Mouse (Mus musculus): ENCODE measurements around the gene Zfp61. TPM values are rescaled to one million over a fixed set of nuclear protein-coding genes. Genes with fewer than 3 reads are reported as not detected.

Gene Zfp61
- polyA plus RNA-seq (2015; fragmentation: Nextera tagmentation; extraction: Ambion mirVana), result 39.6 and 49.2 TPM in 2 replicates

GRCm38 (mm10) chr7:24300771-24301282 lies at the start of gene Zfp61:
Gene Zfp61, minus strand, starts transcription at chr7:24301232.
- no peaks in the 10 kb centered on the region for H3K27me3 ChIP-seq
- peaks cover 39% of the 10 kb centered on the region for H3K36me3 ChIP-seq
- WGBS, result 2% methylated on average over 13 of the region's 13 CpGs
- peaks cover 24% of the 10 kb centered on the region for H3K4me1 ChIP-seq
- peak within 1 kb of the TSS; percentile 71 for H3K4me3 ChIP-seq
- 0 out of 2 replicates have a peak within 1 kb of the TSS, but pooled peaks have one; percentile 37 for H3K9ac ChIP-seq
- ATAC-seq (ENCODE audit: insufficient number of reproducible peaks, low FRiP score, low TSS enrichment, low read depth), result peak; percentile 66
- peak within 1 kb of the TSS; percentile 83 for H3K4me2 ChIP-seq
- peak within 1 kb of the TSS; percentile 97 for H3K27ac ChIP-seq
- no peaks in the 10 kb centered on the region for H3K9me3 ChIP-seq

GRCm38 (mm10) chr7:24348896-24349295 lies 47.9 kb upstream of the Zfp61 start, which contains the start of gene Lypd5:
Gene Lypd5, plus strand, starts transcription at chr7:24349196.
- ATAC-seq (ENCODE audit: insufficient number of reproducible peaks, low FRiP score, low TSS enrichment, low read depth), result no peak
- no peaks in the 10 kb centered on the region for H3K36me3 ChIP-seq
- no peaks in the 10 kb centered on the region for H3K9me3 ChIP-seq
- H3K27ac ChIP-seq, result no peak within 1 kb of the TSS
- 0 out of 2 replicates have a peak, but pooled peaks cover 9% of the 10 kb centered on the region for H3K27me3 ChIP-seq
- no peaks in the 10 kb centered on the region for H3K4me1 ChIP-seq
- no peak within 1 kb of the TSS for H3K4me2 ChIP-seq
- H3K9ac ChIP-seq, result no peak within 1 kb of the TSS
- H3K4me3 ChIP-seq, result no peak within 1 kb of the TSS
- 36% methylated on average over 6 of the region's 6 CpGs for WGBS

- 63% methylated on average over 5 of the region's 5 CpGs for WGBS
- Histone ChIP-seq H3K36me3 (no peaks in the 10 kb centered on the region), H3K9me3 (no peaks in the 10 kb centered on the region), H3K4me1 (no peaks in the 10 kb centered on the region), H3K9ac (no peak overlapping the region), H3K4me3 (no peak overlapping the region), H3K27ac (no peak overlapping the region), H3K27me3 (0 out of 2 replicates have a peak, but pooled peaks cover 4% of the 10 kb centered on the region), H3K4me2 (no peak overlapping the region)
- no peak for ATAC-seq (ENCODE audit: insufficient number of reproducible peaks, low FRiP score, low TSS enrichment, low read depth)
These were observed 45.4 kb upstream of the Zfp61 start for GRCm38 (mm10) chr7:24346444-24346843.

DNA sequence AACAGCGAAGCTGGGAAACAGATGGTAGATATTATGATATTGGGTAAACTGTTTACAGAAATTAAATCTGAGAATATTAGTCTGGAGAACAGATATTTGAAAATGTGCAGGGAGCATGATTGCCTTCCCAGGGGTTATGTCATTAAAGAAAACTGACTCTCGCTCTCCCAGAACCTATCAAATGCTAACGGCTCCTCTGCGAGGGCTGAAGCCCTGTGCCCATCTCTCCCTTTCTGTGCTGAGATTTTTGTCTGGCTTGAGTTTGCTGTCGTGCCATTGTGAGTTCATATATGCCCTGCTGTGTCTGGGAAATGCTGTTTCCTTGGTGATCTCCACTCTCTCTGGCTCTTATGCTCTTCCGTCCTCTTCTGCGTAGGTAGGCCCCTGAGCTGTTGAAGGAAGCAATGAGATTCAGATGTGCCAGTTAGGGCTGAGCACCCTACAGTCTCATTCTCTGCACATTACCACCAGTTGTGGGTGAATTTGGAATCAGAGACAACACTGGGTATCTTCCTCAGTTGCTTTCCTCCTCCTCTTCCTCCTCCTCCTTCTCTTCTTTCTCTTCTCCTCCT lies 42.8 kb upstream of the Zfp61 start:
- Histone ChIP-seq H3K27ac (no peak overlapping the region), H3K9me3 (no peaks in the 10 kb centered on the region), H3K4me2 (no peak overlapping the region), H3K36me3 (no peaks in the 10 kb centered on the region), H3K27me3 (no peaks in the 10 kb centered on the region), H3K4me3 (no peak overlapping the region), H3K9ac (no peak overlapping the region), H3K4me1 (no peaks in the 10 kb centered on the region)
- 73% methylated on average over 7 of the region's 7 CpGs for WGBS
- ATAC-seq (ENCODE audit: insufficient number of reproducible peaks, low FRiP score, low TSS enrichment, low read depth), result no peak

DNA sequence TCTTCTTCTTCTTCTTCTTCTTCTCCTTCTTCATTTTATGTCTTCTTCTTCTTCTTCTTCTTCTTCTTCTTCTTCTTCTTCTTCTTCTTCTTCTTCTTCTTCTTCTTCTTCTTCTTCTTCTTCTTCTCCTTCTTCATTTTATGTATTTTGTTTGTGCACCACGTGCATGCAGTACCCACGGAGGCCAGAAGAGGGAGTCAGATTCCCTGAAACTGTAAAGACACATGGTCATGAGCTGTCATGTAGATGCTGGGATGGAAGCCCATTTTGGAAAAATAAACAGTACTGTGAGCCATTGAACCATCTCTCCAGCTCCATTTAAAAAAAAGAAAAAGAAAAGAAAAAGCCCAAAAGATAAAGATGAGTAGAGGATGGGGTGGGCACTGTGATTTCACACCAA lies 37.2 kb upstream of the Zfp61 start:
- no peak overlapping the region for H3K4me3 ChIP-seq
- H3K27ac ChIP-seq, result no peak overlapping the region
- no peak for ATAC-seq (ENCODE audit: insufficient number of reproducible peaks, low FRiP score, low TSS enrichment, low read depth)
- no peak overlapping the region for H3K4me2 ChIP-seq
- WGBS, result 43% methylated on average over 2 of the region's 2 CpGs
- no peaks in the 10 kb centered on the region for H3K36me3 ChIP-seq
- no peaks in the 10 kb centered on the region for H3K4me1 ChIP-seq
- no peaks in the 10 kb centered on the region for H3K9me3 ChIP-seq
- no peak overlapping the region for H3K9ac ChIP-seq
- peaks cover 19% of the 10 kb centered on the region for H3K27me3 ChIP-seq

- Histone ChIP-seq H3K27ac (no peak overlapping the region), H3K4me3 (no peak overlapping the region), H3K27me3 (peaks cover 27% of the 10 kb centered on the region), H3K4me2 (no peak overlapping the region), H3K36me3 (no peaks in the 10 kb centered on the region), H3K9me3 (no peaks in the 10 kb centered on the region), H3K4me1 (no peaks in the 10 kb centered on the region), H3K9ac (no peak overlapping the region)
- no peak for ATAC-seq (ENCODE audit: insufficient number of reproducible peaks, low FRiP score, low TSS enrichment, low read depth)
- 10% methylated on average over 5 of the region's 5 CpGs for WGBS
These were observed 34.8 kb upstream of the Zfp61 start for GRCm38 (mm10) chr7:24335699-24336309.

- Histone ChIP-seq H3K4me1 (no peaks in the 10 kb centered on the region), H3K4me3 (0 out of 2 replicates have a peak within 1 kb of the TSS, but pooled peaks have one; percentile 7), H3K36me3 (no peaks in the 10 kb centered on the region), H3K4me2 (peak within 1 kb of the TSS; percentile 17; the same call in 1 of the 2 replicates), H3K27ac (no peak within 1 kb of the TSS), H3K27me3 (peaks cover 27% of the 10 kb centered on the region), H3K9me3 (no peaks in the 10 kb centered on the region), H3K9ac (no peak within 1 kb of the TSS)
- ATAC-seq (ENCODE audit: insufficient number of reproducible peaks, low FRiP score, low TSS enrichment, low read depth), result no peak
- WGBS, result 33% methylated on average over 49 of the region's 49 CpGs
These were observed 32.4 kb upstream of the Zfp61 start, which contains the start of gene Tescl for GRCm38 (mm10) chr7:24333304-24333986. Gene Tescl, minus strand, starts transcription at chr7:24333936.

DNA sequence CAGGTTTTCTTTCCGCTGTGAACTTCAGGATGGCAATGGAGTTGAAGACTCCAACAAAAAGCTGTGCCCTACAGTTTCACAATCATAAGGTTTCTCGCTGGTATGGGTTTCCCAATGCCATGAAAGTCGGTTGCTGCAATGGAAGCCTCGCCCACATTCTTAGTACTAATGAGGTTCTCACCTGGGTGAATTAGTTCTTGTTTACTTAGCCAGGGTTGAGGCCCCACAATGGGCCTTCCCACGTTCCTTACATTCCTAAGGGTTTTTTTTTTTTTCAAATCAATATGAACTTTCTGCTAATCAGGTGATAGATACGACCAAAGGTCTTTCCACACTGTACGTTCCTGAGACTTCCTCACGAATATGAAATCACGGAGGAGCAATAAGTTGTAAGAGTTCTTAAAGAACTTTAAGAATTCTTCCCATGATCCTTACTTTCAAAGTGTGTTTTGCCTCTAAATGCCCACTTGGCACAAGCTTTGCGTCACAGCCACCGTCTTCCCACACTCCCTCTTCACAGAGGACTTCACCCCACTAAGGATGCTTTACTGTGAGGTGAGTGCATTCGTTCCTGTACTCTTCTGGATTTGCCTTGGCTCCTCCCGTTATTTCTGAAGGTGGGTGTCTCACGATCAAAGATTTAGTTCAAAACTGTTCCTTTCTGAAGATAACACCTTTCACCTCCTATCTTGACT lies 26.4 kb upstream of the Zfp61 start:
- no peak for ATAC-seq (ENCODE audit: insufficient number of reproducible peaks, low FRiP score, low TSS enrichment, low read depth)
- peaks cover 8% of the 10 kb centered on the region; the same call in 1 of the 2 replicates for H3K4me1 ChIP-seq
- 77% methylated on average over 14 of the region's 14 CpGs for WGBS
- H3K9me3 ChIP-seq, result no peaks in the 10 kb centered on the region
- H3K9ac ChIP-seq, result no peak overlapping the region
- H3K36me3 ChIP-seq, result no peaks in the 10 kb centered on the region
- no peak overlapping the region for H3K27ac ChIP-seq
- H3K27me3 ChIP-seq, result no peaks in the 10 kb centered on the region; the same call in 1 of the 2 replicates
- H3K4me2 ChIP-seq, result no peak overlapping the region
- no peak overlapping the region for H3K4me3 ChIP-seq

DNA sequence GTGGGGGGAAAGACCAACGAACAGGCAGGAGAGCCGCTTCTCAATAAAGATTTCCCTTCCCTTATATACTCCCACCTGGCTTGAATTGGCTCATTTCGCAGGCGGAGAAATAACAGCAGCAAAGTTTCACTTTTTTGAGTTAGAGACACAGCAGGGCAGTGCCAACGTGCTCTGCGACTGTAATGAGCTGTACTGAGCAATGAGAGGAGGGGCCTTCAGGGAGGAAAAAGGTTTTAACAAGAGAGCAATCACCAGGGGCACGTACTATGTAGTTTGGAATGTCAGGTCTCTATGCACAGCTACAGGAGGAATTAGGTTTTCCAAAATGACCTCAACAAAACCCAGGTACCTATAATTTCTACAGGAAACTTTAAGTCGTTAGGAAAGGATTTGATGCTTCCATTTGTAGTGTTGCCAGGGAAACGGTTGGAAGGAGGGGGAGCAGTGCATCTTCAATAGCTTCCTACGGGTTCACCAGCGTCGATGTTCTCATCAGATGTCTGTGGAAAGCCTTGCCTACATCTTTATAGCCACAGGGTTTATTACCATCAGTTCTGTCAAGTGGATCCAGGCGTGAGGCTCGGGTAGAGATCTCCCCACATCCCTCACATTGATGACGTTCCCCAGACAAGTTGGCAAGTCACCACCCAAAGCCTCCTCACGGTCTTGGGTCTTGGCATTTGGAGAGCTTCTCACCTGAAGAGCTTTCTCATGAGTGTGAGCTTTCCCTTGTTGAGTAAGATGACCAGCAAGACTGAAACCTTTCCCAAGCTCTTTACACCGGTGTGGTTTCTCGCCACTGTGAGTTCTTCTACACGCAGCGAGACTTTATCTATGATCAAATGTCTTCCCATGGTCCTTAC lies 25.5 kb upstream of the Zfp61 start:
- peak overlapping the region; percentile 35 for H3K4me3 ChIP-seq
- no peak overlapping the region for H3K9ac ChIP-seq
- 40% methylated on average over 20 of the region's 20 CpGs for WGBS
- no peak for ATAC-seq (ENCODE audit: insufficient number of reproducible peaks, low FRiP score, low TSS enrichment, low read depth)
- H3K4me1 ChIP-seq, result peaks cover 8% of the 10 kb centered on the region; the same call in 1 of the 2 replicates
- H3K36me3 ChIP-seq, result no peaks in the 10 kb centered on the region
- peak overlapping the region; percentile 56 for H3K4me2 ChIP-seq
- H3K9me3 ChIP-seq, result no peaks in the 10 kb centered on the region
- 0 out of 2 replicates have a peak overlapping the region, but pooled peaks have one; percentile 75 for H3K27ac ChIP-seq
- no peaks in the 10 kb centered on the region for H3K27me3 ChIP-seq

- peak overlapping the region; percentile 35 for H3K4me3 ChIP-seq
- no peaks in the 10 kb centered on the region for H3K36me3 ChIP-seq
- 2% methylated on average over 13 of the region's 13 CpGs for WGBS
- H3K9me3 ChIP-seq, result no peaks in the 10 kb centered on the region
- peak overlapping the region; percentile 75 for H3K27ac ChIP-seq
- peak overlapping the region; percentile 56 for H3K4me2 ChIP-seq
- H3K9ac ChIP-seq, result peak overlapping the region; percentile 33; the same call in 1 of the 2 replicates
- H3K27me3 ChIP-seq, result no peaks in the 10 kb centered on the region
- H3K4me1 ChIP-seq, result peaks cover 8% of the 10 kb centered on the region; the same call in 1 of the 2 replicates
- ATAC-seq (ENCODE audit: insufficient number of reproducible peaks, low FRiP score, low TSS enrichment, low read depth), result no peak
These were observed 24.7 kb upstream of the Zfp61 start for GRCm38 (mm10) chr7:24325675-24326128.

All from limb, embryonic 15.5 days (tissue).